Mouse (Mus musculus): Measurements from ENCODE around the gene Aplf. TPM values are rescaled to one million over a fixed set of nuclear protein-coding genes. Genes with fewer than 3 reads are reported as not detected.
"Not testable (repeated sequence)": the region's sequence is repeated elsewhere in the genome, so short reads cannot be mapped to it uniquely, and the experiment has no call there.

Gene Aplf
- polyA plus RNA-seq, 1 experiment: 9.7 TPM

DNA sequence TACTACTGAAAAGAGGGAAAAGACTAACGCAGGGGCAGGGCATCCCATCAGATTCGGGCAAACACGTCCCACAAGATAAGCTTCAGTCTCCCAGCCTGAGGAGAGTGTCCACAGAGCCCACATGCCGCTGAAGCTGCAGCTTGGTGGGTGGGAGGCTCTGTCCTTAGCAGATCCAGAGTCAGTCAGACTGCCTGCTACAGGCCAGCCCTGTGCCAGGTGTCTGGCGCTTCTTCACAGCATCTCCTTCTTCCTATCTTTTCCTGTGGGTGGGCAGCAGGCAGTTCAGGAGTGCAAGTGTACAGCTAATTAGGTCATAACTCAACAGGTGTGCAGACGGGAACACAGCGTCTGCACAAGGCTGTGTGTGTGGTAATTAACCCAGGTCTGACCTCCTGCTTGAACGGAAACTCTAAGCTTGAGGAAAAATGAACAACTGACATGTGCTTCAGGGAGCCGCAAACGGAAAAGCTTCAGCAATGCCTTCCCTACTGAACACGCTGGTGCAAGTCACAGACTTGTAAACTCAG is 33.8 kb downstream of the Aplf start:
- TF ChIP-seq CTCF (IDR thresholded peaks at IDR 0.05; ENCODE audit: borderline replicate concordance, insufficient read depth, low read length) (no peak), POLR2A (IDR thresholded peaks at IDR 0.05; ENCODE audit: low read depth, low read length) (no peak)
- no peaks in the 10 kb centered on the region for H3K4me1 ChIP-seq (ENCODE audit: control insufficient read depth, insufficient read depth, low read length)
- no peak overlapping the region for H3K4me3 ChIP-seq (ENCODE audit: insufficient read depth, low read length)
- no peak overlapping the region for H3K27ac ChIP-seq (ENCODE audit: insufficient read depth, low read length)

DNA sequence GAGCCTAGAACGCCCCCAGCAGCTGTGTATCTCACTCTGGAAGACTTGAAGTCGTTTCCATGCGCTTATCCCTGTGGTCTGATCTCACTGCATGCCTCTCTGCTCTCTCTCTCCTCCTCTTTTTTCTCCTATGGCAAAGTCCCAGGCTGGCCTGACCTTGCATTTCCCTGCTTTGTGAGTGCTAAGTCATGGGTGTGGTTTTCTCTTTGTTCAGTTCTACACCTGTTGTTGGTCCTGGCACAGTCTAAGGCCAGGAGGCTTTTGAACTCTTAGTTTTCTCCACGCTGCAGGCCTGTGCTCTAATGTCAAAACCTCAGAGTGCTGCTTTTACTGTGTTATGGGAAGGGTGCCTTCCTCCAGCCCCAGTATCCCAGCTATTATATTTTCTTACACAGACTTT is 39.8 kb downstream of the Aplf start:
- TF ChIP-seq CTCF (IDR thresholded peaks at IDR 0.05; ENCODE audit: borderline replicate concordance, insufficient read depth, low read length) (no peak), POLR2A (IDR thresholded peaks at IDR 0.05; ENCODE audit: low read depth, low read length) (no peak)
- H3K27ac ChIP-seq (ENCODE audit: insufficient read depth, low read length): no peak overlapping the region
- H3K4me1 ChIP-seq (ENCODE audit: control insufficient read depth, insufficient read depth, low read length): no peaks in the 10 kb centered on the region
- no peak overlapping the region for H3K4me3 ChIP-seq (ENCODE audit: insufficient read depth, low read length)

DNA sequence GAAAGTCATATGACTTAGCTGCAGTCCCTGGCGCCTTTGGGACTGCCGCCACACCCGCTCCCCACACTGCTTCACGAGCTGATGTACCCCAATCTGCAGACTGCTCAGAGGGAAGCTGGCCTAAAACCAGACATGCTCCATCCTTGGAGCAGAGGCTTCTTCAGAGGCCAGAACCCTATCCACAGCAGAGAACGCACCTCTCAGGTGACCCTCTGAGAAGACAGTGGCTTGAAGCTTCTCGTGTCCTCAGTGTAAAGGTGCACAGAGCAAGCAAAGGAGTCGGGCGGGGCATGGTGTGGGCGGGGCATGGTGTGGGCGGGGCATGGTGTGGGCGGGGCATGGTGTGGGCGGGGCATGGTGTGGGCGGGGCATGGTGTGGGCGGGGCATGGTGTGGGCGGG is 43.1 kb downstream of the Aplf start:
- H3K4me3 ChIP-seq (ENCODE audit: insufficient read depth, low read length); H3K27ac ChIP-seq (ENCODE audit: insufficient read depth, low read length); H3K4me1 ChIP-seq (ENCODE audit: control insufficient read depth, insufficient read depth, low read length): not testable (repeated sequence)

DNA sequence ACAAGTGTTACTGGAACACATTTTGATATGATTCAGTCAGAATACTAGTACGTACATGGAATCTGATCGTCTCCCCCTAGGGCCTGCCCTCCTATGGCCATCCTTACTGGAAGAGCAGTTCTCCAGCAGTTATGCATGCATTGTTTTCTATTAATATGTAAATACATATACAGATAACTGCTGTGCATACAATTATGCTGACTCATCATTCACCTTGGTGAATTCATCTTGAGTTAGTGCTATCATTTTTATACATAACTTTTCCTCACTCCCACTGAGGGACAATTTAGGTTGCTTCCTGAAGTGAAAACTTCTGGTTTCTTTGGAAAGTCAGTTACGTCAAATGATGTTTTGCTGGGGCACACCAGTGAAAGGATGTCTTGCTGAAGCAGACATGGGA is 48.8 kb downstream of the Aplf start:
- H3K4me1 ChIP-seq (ENCODE audit: control insufficient read depth, insufficient read depth, low read length): 0 out of 2 replicates have a peak, but pooled peaks cover 3% of the 10 kb centered on the region
- no peak overlapping the region for H3K27ac ChIP-seq (ENCODE audit: insufficient read depth, low read length)
- no peak overlapping the region for H3K4me3 ChIP-seq (ENCODE audit: insufficient read depth, low read length)
- TF ChIP-seq POLR2A (IDR thresholded peaks at IDR 0.05; ENCODE audit: low read depth, low read length) (no peak), CTCF (IDR thresholded peaks at IDR 0.05; ENCODE audit: borderline replicate concordance, insufficient read depth, low read length) (no peak)

GRCm38 (mm10) chr6:87621281-87621680 is 50.7 kb downstream of the Aplf start:
- H3K27ac ChIP-seq (ENCODE audit: insufficient read depth, low read length): no peak overlapping the region
- H3K4me1 ChIP-seq (ENCODE audit: control insufficient read depth, insufficient read depth, low read length): 0 out of 2 replicates have a peak, but pooled peaks cover 3% of the 10 kb centered on the region
- H3K4me3 ChIP-seq (ENCODE audit: insufficient read depth, low read length): no peak overlapping the region
- TF ChIP-seq POLR2A (IDR thresholded peaks at IDR 0.05; ENCODE audit: low read depth, low read length): no peak
- TF ChIP-seq CTCF (IDR thresholded peaks at IDR 0.05; ENCODE audit: borderline replicate concordance, insufficient read depth, low read length): no peak

DNA sequence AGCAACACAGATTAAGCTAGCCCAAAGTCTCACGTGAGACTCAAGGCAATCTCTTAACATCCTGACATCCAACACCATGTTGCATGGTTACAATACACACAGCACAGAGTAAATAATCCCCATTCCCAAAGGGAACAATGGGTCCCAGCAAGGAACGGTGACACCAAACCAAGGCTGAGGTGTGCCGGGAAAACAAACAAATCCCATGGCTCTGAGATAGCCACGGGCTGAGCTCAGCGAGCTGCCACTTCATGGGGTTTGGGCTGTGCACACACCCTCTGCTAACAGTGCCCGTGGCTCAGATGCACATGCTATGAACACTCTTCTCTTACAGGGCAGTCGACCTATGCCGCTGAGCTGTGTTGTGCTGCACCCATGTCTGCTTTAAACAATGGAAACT is 54.0 kb downstream of the Aplf start:
- H3K4me3 ChIP-seq (ENCODE audit: insufficient read depth, low read length): no peak overlapping the region
- no peak overlapping the region for H3K27ac ChIP-seq (ENCODE audit: insufficient read depth, low read length)
- no peak for TF ChIP-seq POLR2A (IDR thresholded peaks at IDR 0.05; ENCODE audit: low read depth, low read length)
- TF ChIP-seq CTCF (IDR thresholded peaks at IDR 0.05; ENCODE audit: borderline replicate concordance, insufficient read depth, low read length): no peak
- 0 out of 2 replicates have a peak, but pooled peaks cover 3% of the 10 kb centered on the region for H3K4me1 ChIP-seq (ENCODE audit: control insufficient read depth, insufficient read depth, low read length)

DNA sequence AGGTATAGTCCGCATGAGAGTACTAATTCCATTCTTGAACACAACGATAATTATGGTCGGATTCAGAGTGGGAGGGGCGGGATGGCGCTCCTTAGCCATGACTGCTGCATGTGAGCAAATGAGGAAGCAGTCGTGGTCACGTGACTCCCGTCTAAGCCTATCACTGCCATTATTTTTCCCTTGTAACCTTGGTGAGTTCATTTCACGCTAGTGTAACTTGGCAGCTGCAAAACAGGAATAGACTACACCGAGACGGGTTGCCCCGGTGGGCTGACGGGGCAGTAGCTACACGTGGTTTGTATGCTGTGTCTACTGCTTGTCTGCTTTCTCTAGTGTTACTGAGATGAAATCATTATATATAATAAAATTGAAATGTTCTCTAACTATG is 56.3 kb downstream of the Aplf start:
- no peak for TF ChIP-seq POLR2A (IDR thresholded peaks at IDR 0.05; ENCODE audit: low read depth, low read length)
- no peak for TF ChIP-seq CTCF (IDR thresholded peaks at IDR 0.05; ENCODE audit: borderline replicate concordance, insufficient read depth, low read length)
- Histone ChIP-seq H3K27ac (ENCODE audit: insufficient read depth, low read length) (no peak overlapping the region), H3K4me3 (ENCODE audit: insufficient read depth, low read length) (no peak overlapping the region), H3K4me1 (ENCODE audit: control insufficient read depth, insufficient read depth, low read length) (no peaks in the 10 kb centered on the region)

DNA sequence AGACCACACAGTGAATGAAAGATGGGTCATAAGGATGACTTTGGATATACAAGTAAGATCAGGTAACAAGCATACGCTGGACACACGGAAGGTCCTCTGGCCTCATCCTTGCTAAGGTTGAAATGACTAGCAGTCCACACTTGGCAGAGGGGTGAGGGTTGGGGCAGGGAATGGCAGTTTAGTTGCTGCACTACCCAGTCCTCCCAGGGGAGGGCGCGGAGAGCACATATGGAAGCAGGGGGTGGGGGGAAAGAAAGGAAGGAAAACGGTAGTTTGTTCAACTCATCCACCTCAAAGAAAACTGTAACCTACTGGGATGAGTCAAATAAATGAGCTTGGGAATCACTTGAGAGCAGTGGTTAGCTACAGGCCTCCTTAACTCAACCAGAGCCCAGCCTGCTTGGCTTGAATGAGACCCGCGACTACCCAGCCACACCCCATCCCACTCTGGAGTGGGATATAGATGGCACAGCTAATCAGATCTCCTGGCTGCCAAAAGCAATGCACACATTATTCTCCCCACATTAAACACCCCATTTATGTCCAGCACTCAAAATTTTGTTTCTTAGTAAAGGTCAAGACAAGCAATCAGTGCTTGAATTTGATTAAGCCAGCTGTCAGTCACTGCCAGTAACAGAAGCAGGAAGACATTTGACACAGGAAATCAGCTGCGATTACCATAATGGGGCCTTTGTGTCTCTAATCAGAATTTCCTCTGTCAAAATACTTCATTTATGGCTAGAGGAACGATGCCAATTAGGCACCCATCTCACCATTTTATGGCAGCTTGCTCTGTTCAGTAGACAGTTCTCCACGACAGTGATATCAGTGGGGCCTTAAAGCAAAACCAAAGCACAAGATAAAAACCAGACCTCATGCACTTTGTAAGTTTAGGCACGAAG is 56.9 kb downstream of the Aplf start:
- no peak overlapping the region for H3K27ac ChIP-seq (ENCODE audit: insufficient read depth, low read length)
- H3K4me3 ChIP-seq (ENCODE audit: insufficient read depth, low read length): no peak overlapping the region
- 0 out of 2 replicates have a peak, but pooled peaks have one; percentile 1 for TF ChIP-seq CTCF (IDR thresholded peaks at IDR 0.05; ENCODE audit: borderline replicate concordance, insufficient read depth, low read length)
- TF ChIP-seq POLR2A (IDR thresholded peaks at IDR 0.05; ENCODE audit: low read depth, low read length): no peak
- H3K4me1 ChIP-seq (ENCODE audit: control insufficient read depth, insufficient read depth, low read length): no peaks in the 10 kb centered on the region

DNA sequence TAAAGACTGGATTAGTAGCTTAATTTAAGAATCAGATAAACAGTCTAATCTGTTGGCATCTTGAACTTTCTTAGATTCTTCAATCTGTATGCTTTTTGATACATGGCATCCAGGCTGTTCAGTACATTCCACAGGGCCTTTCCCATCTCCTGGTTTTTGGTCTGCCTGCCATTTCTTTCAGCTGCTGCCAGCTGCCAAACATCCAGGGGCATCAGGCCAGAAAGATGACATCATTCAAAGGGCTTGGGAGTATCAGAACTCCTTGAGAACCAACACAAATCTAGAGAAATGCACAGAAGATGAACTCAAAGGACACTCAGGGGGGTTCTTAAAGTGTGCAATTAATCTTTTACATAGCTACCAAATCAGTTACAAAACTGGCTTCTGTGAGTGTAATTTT is 72.2 kb downstream of the Aplf start:
- no peaks in the 10 kb centered on the region for H3K4me1 ChIP-seq (ENCODE audit: control insufficient read depth, insufficient read depth, low read length)
- H3K27ac ChIP-seq (ENCODE audit: insufficient read depth, low read length): no peak overlapping the region
- no peak for TF ChIP-seq CTCF (IDR thresholded peaks at IDR 0.05; ENCODE audit: borderline replicate concordance, insufficient read depth, low read length)
- TF ChIP-seq POLR2A (IDR thresholded peaks at IDR 0.05; ENCODE audit: low read depth, low read length): no peak
- no peak overlapping the region for H3K4me3 ChIP-seq (ENCODE audit: insufficient read depth, low read length)

DNA sequence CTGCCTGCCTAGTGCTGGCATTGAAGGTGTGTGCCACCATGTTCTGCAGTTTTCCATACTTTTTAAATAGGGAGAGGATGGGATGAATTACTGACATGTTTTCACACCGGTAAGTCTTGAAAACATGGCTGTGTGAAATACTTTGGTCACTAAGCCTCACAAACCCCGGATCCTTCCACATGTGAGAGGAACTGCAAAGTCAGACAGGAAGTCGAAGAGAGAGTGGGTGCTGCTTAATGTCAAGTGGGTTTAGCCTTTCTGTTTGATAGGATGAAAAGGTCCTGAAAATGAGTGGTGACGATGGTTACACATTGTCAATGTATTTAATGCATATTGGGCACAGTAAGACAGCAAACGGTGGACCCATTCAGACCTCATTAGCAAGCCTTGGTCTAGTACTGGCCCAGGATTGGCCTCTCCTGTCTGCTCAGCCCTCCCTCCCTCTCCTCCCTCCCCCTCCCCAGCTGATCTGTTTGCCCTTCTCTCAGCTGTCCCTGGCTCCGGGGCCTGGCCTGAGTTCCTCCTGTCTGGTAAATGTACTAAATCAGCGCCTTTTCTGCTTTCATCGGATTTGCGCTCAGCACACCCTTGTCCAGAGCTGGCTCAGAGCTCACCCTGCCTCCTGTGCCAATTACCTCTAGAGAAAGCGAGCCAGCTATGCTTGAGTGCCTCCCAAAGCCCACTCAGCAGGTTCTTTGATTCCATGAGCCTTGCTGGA is 74.7 kb downstream of the Aplf start:
- no peaks in the 10 kb centered on the region for H3K4me1 ChIP-seq (ENCODE audit: control insufficient read depth, insufficient read depth, low read length)
- no peak overlapping the region for H3K4me3 ChIP-seq (ENCODE audit: insufficient read depth, low read length)
- TF ChIP-seq CTCF (IDR thresholded peaks at IDR 0.05; ENCODE audit: borderline replicate concordance, insufficient read depth, low read length) (no peak), POLR2A (IDR thresholded peaks at IDR 0.05; ENCODE audit: low read depth, low read length) (no peak)
- no peak overlapping the region for H3K27ac ChIP-seq (ENCODE audit: insufficient read depth, low read length)

Data from embryonic fibroblast, embryonic 13.5 days (primary cell).